Mouse (Mus musculus) embryo, embryonic 11 days (tissue): ENCODE results near the gene Hist1h4d.

Experiments used
- DNase-seq: peaks from one replicate; pipeline ENCODE4 v3.0.0-alpha.2; 2015

Gene Hist1h4d

GRCm38 (mm10) chr13:23597957-23598356 is 16.6 kb downstream of the Hist1h4d start:
- DNase-seq: peak; percentile 83

DNA sequence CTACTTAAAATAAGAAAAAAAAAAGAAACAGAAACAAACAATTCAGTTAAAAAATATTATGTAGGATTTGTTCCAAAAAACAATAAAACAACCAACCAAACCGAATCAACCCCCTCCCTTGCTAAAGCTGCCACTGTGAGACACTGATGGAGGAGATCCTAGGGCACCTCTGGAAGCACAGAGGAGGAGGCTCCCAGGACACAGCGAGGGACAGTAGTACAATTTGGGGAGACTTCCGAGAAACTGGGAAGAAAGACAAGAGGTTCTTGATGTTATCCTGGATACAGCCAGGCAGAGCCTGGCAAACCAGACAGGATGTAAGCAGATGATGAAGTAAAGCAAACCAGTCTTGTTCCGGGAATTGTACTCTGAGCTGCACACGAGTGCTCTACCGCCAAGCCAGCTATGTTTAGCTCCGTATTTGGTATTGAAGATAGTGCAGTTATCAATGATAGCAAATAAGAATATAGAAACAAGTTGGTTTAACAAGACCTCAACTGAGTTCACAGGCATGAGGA is 21.8 kb downstream of the Hist1h4d start:
- DNase-seq: no peak

- no peak for DNase-seq
Measured at GRCm38 (mm10) chr13:23604452-23604851, 23.1 kb downstream of the Hist1h4d start.

DNA sequence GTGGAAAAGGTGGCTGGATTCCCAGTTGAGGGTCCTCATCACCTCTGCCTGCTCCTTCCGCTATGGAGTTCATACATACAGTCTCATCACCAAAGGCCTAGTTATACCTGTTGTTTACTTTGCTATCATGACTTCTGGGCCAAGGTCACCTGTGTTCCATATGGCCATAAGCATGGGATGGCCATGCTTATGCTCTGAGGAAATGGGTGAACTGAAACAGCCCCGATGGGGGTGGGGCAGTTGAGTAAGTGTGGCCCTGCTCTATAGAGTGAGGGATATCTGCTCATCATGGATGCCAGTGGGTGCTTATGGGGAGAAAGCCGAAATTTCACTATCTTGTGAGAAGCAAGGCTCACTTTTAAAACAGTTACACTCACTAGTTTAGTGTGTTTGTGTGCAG is 23.7 kb downstream of the Hist1h4d start:
- no peak for DNase-seq

DNA sequence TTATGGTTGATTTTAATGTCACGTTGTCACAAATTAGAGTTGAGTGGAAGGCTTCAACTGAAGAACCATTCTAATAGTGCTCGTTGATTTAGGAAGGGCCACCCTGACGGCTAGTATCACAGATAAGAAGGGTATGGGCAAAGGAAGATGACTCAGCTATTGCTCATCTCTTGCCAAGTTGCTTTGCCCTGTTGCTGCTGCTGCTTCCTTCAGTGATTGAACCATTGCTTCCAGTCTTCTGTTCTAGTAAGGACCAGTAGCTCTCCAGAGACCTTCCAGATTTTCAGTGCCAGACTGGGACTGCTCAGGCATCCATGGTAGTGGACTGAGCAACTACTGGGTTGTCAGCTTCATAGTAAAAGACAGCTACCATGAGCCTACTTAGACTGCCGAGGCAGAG is 27.8 kb downstream of the Hist1h4d start:
- DNase-seq: no peak

- DNase-seq: no peak
Measured at GRCm38 (mm10) chr13:23609844-23610243, 28.4 kb downstream of the Hist1h4d start.

GRCm38 (mm10) chr13:23610393-23610792 is 29.0 kb downstream of the Hist1h4d start:
- DNase-seq: no peak

DNA sequence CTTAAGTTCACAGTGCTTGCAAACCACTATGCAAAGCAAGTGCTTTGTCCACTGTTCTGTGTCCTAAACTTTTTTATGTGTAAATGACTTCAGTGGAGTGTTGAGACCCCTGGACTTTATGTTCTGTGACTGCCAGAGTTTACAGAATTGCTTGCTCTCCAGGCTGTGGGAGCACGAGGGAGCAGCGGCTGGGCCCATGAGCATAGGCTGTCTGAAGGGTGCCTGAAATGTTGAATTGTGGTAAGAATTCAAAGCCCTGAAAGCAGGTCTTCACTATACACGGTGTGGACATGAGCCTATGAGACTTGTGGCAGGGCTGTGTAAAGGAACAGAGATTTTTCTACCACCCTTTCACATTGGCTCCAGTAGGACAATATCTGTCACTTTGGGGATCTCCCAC is 30.2 kb downstream of the Hist1h4d start:
- no peak for DNase-seq

- DNase-seq: peak; percentile 7
Measured at GRCm38 (mm10) chr13:23620056-23620732, 38.8 kb downstream of the Hist1h4d start.

- DNase-seq: peak; percentile 90
Measured at GRCm38 (mm10) chr13:23620733-23621531, 39.5 kb downstream of the Hist1h4d start, which contains the start of gene Hist1h2be. Hist1h2be (minus strand) TSS chr13:23621124.

- peak; percentile 82 for DNase-seq
Measured at GRCm38 (mm10) chr13:23621532-23622174, 40.3 kb downstream of the Hist1h4d start.

- peak; percentile 93 for DNase-seq
Measured at GRCm38 (mm10) chr13:23622175-23622671, 40.8 kb downstream of the Hist1h4d start, which contains the start of gene Hist1h1e. Hist1h1e (minus strand) TSS chr13:23622558.

- DNase-seq: peak; percentile 46
Measured at GRCm38 (mm10) chr13:23622861-23623450, 41.6 kb downstream of the Hist1h4d start.

GRCm38 (mm10) chr13:23630653-23631052 is 49.3 kb downstream of the Hist1h4d start:
- DNase-seq: peak; percentile 19
